Mouse (Mus musculus) E14TG2a.4 (cell line): ENCODE data around the gene Tomm22.

ENCODE experiments used
- CTCF ChIP-seq: conservative IDR thresholded peaks from 2 replicates; pipeline ENCODE4 v1.5.1; 2014; ENCODE audit warnings: low read length
- POU5F1 ChIP-seq: IDR thresholded peaks from 2 replicates; pipeline ENCODE4 v1.6.1; 2014; ENCODE audit warnings: low read length, borderline replicate concordance

DNA sequence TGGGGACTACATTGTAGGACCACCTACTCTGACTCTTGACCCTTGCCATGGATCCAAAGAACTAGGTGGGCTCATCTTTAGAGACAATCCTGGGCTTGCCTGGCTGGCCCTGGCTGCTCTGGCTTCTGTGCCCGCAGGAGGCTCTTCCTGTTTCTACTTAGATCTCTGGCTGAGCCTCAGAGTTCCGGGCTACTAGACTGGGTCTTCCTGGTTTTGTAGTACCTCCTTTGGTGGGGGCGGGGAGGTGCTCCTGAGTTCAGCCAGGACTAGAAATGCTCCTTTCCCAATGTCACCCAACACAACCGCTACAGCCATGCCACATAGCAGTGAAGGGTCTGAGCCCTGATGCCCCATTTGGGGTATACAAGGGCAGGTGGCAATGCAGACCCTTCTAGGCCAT lies 50.1 kb downstream of the Tomm22 start:
- TF ChIP-seq CTCF: no peak
- no peak for TF ChIP-seq POU5F1
